Mouse (Mus musculus): ENCODE results near the gene Cfap74.
A peak's percentile ranks its signal among the peaks of the same experiment; 100 is the strongest.

The Cfap74 gene

DNA sequence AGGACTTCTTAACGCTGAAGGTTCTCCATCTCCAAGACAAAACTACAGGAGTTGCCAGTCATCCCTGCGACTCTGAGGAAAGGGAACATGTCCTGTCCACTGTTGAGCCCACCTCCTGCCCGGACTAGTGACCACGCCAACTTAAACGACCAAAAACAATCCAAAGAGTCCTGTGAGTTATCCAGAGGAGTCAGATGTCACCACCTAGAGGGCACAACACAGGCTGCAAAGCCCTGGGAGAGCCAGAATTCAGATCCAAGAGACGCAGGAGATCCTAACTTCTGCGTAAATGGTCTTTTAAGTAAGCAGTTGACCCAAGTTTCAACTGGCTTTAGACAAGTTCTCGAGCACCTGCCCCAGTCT lies 314 bp upstream of the Cfap74 start:
- DNase-seq (ENCODE audit: low read depth, low spot score): no peak

- DNase-seq (ENCODE audit: low read depth, low spot score): no peak
These were observed 3.1 kb downstream of the Cfap74 start for GRCm38 (mm10) chr4:155412124-155412523.

GRCm38 (mm10) chr4:155413641-155414335 lies 4.8 kb downstream of the Cfap74 start:
- no peak for DNase-seq (ENCODE audit: low read depth, low spot score)

- DNase-seq (ENCODE audit: low read depth, low spot score): peak; percentile 30
These were observed 5.8 kb downstream of the Cfap74 start for GRCm38 (mm10) chr4:155414656-155415235.

GRCm38 (mm10) chr4:155420137-155420536 lies 11.1 kb downstream of the Cfap74 start:
- no peak for DNase-seq (ENCODE audit: low read depth, low spot score)

GRCm38 (mm10) chr4:155421412-155422370 lies 12.7 kb downstream of the Cfap74 start:
- peak; percentile 30 for DNase-seq (ENCODE audit: low read depth, low spot score)

- DNase-seq (ENCODE audit: low read depth, low spot score): no peak
These were observed 15.0 kb downstream of the Cfap74 start for GRCm38 (mm10) chr4:155423988-155424387.

GRCm38 (mm10) chr4:155426272-155426671 lies 17.3 kb downstream of the Cfap74 start:
- DNase-seq (ENCODE audit: low read depth, low spot score): no peak

GRCm38 (mm10) chr4:155428442-155428841 lies 19.5 kb downstream of the Cfap74 start:
- no peak for DNase-seq (ENCODE audit: low read depth, low spot score)

- no peak for DNase-seq (ENCODE audit: low read depth, low spot score)
These were observed 20.2 kb downstream of the Cfap74 start for GRCm38 (mm10) chr4:155429202-155429601.

- no peak for DNase-seq (ENCODE audit: low read depth, low spot score)
These were observed 23.4 kb downstream of the Cfap74 start for GRCm38 (mm10) chr4:155432358-155432757.

GRCm38 (mm10) chr4:155433993-155434392 lies 25.0 kb downstream of the Cfap74 start:
- no peak for DNase-seq (ENCODE audit: low read depth, low spot score)

DNA sequence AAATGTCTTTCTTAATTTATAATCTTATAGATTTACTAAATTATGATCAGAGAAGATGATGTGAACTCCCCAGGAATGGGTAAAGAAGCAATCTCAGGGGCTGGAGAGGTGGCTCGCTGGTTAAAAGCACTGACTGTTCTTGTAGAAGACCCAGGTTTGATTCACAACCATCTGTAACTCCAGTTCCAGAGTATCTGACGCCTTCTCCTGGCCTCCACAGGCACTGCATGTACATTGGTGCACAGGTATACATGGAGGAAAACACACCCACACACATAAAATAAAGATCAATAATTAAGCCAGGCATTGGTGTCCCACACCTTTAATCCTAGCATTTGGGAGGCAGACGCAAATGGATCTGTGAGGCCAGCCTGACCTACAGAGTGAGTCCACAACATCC lies 33.8 kb downstream of the Cfap74 start:
- no peak for DNase-seq (ENCODE audit: low read depth, low spot score)

GRCm38 (mm10) chr4:155451597-155451996 lies 42.6 kb downstream of the Cfap74 start:
- DNase-seq (ENCODE audit: low read depth, low spot score): no peak

GRCm38 (mm10) chr4:155458575-155458974 lies 49.6 kb downstream of the Cfap74 start:
- DNase-seq (ENCODE audit: low read depth, low spot score): no peak

DNA sequence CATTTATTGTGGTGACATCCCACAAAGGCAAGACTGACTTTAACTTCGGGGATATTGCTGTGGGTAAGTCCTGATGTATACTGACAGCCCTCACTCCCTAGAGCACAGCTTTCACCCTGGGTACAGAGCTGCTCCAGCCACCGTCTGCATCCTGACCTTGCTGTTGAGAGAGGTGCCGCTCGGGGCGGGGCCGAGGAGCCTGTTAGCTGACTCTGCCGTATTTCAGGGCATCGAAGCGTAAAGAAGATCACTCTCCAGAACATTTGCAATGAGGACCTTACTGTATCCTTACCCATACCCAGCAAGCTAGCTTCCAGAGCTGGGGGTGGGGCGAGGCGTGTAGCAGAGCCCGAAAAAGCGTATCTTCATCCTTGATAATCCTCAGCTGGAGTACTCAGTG lies 54.1 kb downstream of the Cfap74 start:
- DNase-seq (ENCODE audit: low read depth, low spot score): no peak

GRCm38 (mm10) chr4:155463611-155464010 lies 54.6 kb downstream of the Cfap74 start:
- DNase-seq (ENCODE audit: low read depth, low spot score): no peak

DNA sequence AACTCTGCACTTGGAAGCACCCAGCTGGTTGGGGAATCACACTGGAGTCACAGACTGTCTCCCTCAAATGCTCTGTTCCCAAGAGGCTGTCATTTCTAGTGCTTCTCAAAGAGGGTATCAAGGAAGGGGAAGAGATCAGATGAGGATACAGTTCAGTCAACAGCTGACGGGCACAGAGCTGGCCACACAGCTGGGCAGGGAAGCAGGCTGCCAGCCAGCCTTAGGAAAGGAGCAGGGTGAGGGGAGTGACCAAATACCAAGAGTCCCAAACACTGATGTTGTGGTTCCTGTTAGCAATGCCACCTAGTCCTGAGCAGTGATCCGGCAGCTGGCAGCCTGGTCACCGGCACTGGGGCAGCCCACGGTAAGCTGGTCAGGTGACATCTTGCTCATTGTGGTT lies 55.1 kb downstream of the Cfap74 start:
- DNase-seq (ENCODE audit: low read depth, low spot score): no peak

DNA sequence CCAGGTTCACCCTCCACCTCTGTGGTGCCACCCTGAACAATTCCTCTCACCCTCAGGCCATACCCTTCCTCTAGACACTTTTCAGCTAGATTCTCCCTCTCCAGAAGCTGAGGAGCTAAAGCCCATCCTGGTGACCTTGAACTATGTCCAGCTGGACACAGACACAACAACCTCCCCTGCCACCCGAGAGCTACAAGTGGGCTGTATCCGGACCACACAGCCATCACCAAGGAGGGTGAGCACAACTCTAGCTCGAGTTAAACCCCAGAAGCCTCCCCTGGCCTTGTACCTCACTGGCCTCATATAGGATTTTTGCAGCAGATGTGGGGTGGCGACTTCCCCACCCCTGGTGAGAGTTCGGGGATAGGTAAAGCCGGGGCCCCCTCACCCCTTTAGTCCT lies 56.6 kb downstream of the Cfap74 start:
- no peak for DNase-seq (ENCODE audit: low read depth, low spot score)

DNA sequence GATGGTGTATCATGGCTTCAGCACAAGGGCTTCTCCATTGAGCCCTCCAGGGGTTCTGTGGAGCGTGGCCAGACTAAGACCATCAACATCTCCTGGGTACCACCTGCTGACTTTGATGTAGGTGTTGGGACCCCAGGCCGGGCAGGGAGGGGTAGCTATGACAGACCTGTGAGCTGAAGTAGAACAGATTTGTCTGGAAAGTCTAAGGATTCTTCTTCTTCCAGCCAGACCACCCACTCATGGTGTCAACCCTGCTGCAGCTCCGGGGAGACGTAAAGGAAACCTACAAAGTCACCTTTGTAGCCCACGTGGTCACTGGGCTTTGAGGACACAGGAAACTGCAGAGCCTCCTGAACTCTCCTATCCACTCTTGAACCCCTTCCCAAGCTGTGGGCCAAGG lies 57.1 kb downstream of the Cfap74 start:
- DNase-seq (ENCODE audit: low read depth, low spot score): no peak

- DNase-seq (ENCODE audit: low read depth, low spot score): no peak
These were observed 58.4 kb downstream of the Cfap74 start for GRCm38 (mm10) chr4:155467237-155468010.

DNA sequence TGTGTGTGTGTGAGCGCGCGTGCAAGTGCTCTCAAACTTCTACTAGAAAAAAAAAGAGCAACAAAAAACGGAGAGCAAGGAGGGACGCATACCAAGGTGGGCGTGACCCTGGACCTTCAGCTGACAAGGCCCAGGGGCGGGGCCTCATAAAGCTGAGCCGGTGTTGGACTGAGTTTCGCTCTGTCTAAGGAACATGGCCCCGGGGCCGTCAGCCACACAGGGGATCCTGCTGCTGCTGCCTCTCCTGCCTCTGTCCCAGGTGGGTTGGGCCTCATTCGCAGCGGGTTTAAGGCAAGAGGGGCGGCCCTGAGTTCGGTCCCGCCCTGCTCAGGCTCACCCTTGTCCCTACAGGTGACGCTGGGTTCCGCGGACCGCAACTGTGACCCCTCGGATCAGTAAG lies 60.0 kb downstream of the Cfap74 start, which contains the start of gene Tmem52:
TSS of gene Tmem52 (plus strand) at position 163 of the 400 bp plus-strand sequence.
- peak; percentile 57 for DNase-seq (ENCODE audit: low read depth, low spot score)
